Mouse (Mus musculus): ENCODE measurements around the gene 1700088E04Rik. TPM values are rescaled to one million over a fixed set of nuclear protein-coding genes. Genes with fewer than 3 reads are reported as not detected.

The 1700088E04Rik gene
- polyA plus RNA-seq, 1 experiment from 2014 or later = 13.5 TPM

DNA sequence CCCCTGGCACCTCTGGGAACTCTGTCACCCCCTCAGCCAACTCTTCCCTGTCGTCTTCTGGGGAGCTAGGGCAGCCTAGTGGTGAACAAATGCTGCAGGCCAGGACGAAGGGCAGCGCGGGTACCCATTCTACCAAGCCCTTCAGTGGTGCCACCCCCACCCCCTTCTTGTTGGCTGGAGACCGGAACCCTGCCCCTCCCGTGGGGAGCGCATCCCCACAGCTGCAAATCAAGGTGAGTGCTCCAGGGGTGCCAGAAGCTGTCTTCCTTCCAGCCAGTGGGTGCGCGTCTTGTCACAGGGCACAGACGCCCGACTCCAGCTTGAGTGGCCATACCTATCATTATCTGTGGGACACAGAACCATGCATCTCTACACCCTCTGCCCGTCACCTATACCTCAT, 14.0 kb downstream of the 1700088E04Rik start:
- H3K4me1 ChIP-seq (replicated peaks; ENCODE audit: control insufficient read depth, insufficient read depth, low read length) = no peaks in the 10 kb centered on the region
- H3K4me3 ChIP-seq (ENCODE audit: low read depth, low read length) = no peak overlapping the region
- ATAC-seq (ENCODE audit: low FRiP score) (no peak), DNase-seq (ENCODE audit: low spot score) (no peak)
- no peaks in the 10 kb centered on the region for H3K9me3 ChIP-seq (ENCODE audit: control insufficient read depth, low read length)
- H3K27me3 ChIP-seq (ENCODE audit: control insufficient read depth, insufficient read depth, low read length) = no peaks in the 10 kb centered on the region
- no peak overlapping the region for H3K9ac ChIP-seq (ENCODE audit: low read depth, low read length)
- H3K36me3 ChIP-seq (ENCODE audit: control insufficient read depth, insufficient read depth, low read length) = peaks cover 4% of the 10 kb centered on the region; the same call in 1 of the 2 replicates
- 95% methylated on average over 12 of the region's 12 CpGs for WGBS
- H3K27ac ChIP-seq (ENCODE audit: low read depth, low read length) = no peak overlapping the region
- no peak overlapping the region for H3K4me2 ChIP-seq (replicated peaks; ENCODE audit: low read depth, low read length)

DNA sequence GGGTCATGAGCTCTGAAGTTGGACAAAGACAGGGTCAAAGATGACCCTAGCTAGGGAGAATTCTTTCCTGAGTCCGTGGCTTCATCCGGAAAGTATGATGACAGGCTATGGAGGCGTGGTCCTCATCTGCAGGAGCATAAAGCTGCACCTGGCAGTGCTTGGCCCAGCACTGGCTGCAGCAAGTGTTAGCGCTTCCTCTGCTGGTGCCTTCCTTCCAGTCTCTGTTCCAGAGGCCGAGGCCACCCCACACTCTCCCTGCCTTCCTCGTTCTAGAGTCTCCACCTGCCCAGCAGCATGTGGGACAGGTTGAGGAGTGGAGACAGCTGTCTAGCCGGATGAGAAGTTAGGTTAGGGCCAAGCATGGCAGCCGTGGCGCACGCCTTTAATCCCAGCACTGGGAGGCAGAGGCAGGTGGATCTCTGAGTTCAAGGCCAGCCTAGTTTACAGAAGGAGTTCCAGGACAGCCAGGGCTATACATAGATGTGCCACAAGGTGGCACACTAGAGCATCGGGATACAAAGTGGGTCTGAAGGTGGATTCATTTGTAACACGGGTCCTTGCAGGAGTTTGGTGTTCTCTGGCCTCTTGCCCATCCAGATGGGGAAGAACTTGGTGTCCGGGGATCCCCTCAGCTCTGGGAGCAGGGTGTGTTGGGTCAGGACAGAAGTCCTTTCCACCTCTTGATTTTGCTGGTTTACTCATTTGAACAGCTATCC, 14.7 kb downstream of the 1700088E04Rik start:
- Histone ChIP-seq H3K27me3 (ENCODE audit: control insufficient read depth, insufficient read depth, low read length) (no peaks in the 10 kb centered on the region), H3K4me3 (ENCODE audit: low read depth, low read length) (no peak overlapping the region), H3K27ac (ENCODE audit: low read depth, low read length) (no peak overlapping the region), H3K4me2 (replicated peaks; ENCODE audit: low read depth, low read length) (no peak overlapping the region), H3K9ac (ENCODE audit: low read depth, low read length) (no peak overlapping the region), H3K9me3 (ENCODE audit: control insufficient read depth, low read length) (no peaks in the 10 kb centered on the region), H3K4me1 (replicated peaks; ENCODE audit: control insufficient read depth, insufficient read depth, low read length) (no peaks in the 10 kb centered on the region), H3K36me3 (ENCODE audit: control insufficient read depth, insufficient read depth, low read length) (peaks cover 4% of the 10 kb centered on the region; the same call in 1 of the 2 replicates)
- DNase-seq (ENCODE audit: low spot score) = peak; percentile 68
- no peak for ATAC-seq (ENCODE audit: low FRiP score)
- WGBS = 87% methylated on average over 13 of the region's 13 CpGs

DNA sequence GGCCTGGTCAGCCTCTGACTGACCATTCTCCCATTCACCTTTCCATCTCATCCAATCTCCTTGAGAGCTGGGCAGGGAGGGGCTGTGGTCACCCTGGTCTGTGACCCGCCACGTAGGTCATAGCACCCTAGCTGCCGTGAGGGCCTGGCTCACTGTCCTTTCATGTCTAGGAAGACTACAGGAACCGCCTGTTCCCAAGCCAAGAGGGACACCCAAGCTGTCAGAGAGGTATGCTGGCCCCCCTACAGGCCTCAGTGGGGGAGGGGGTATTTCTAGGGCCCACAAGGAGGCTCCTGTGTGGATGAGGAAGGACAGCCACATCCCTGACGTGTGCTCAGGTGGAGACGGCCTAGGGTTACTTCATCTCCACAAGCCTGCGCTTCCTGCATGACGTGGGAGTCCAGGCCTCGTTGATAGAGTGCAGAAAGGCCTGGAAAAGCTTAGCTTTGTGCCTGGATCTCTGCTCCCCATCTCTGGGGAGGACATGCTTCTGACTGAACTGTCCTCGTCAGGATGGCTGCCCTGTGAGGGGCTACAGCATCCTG, 16.6 kb downstream of the 1700088E04Rik start:
- 84% methylated on average over 10 of the region's 10 CpGs for WGBS
- Histone ChIP-seq H3K36me3 (ENCODE audit: control insufficient read depth, insufficient read depth, low read length) (peaks cover 4% of the 10 kb centered on the region; the same call in 1 of the 2 replicates), H3K4me3 (ENCODE audit: low read depth, low read length) (no peak overlapping the region), H3K4me2 (replicated peaks; ENCODE audit: low read depth, low read length) (no peak overlapping the region), H3K9ac (ENCODE audit: low read depth, low read length) (no peak overlapping the region), H3K4me1 (replicated peaks; ENCODE audit: control insufficient read depth, insufficient read depth, low read length) (no peaks in the 10 kb centered on the region), H3K27ac (ENCODE audit: low read depth, low read length) (no peak overlapping the region), H3K27me3 (ENCODE audit: control insufficient read depth, insufficient read depth, low read length) (no peaks in the 10 kb centered on the region), H3K9me3 (ENCODE audit: control insufficient read depth, low read length) (no peaks in the 10 kb centered on the region)
- ATAC-seq (ENCODE audit: low FRiP score) = no peak
- no peak for DNase-seq (ENCODE audit: low spot score)

DNA sequence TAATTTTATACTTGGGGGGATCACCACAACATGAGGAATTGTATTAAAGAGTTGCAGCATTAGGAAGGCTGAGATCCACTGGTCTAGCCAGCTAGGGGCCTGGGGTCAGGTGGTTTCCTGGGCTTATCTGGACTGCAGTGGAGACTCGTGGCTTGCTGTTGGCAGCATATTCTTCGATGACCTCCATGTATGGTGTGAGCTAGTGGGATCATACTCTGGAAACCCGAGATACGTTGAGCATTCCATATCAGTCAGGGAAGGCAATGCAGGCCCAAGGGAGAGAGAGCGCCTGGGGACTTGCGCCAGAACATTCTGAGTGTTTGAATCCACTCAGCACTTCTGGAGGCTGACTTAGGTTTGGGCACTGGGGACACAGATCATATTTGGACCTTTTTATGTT, 17.3 kb downstream of the 1700088E04Rik start:
- H3K36me3 ChIP-seq (ENCODE audit: control insufficient read depth, insufficient read depth, low read length) = peaks cover 4% of the 10 kb centered on the region; the same call in 1 of the 2 replicates
- DNase-seq (ENCODE audit: low spot score) (no peak), ATAC-seq (ENCODE audit: low FRiP score) (no peak)
- H3K27ac ChIP-seq (ENCODE audit: low read depth, low read length) = no peak overlapping the region
- no peak overlapping the region for H3K4me2 ChIP-seq (replicated peaks; ENCODE audit: low read depth, low read length)
- H3K9ac ChIP-seq (ENCODE audit: low read depth, low read length) = no peak overlapping the region
- H3K4me1 ChIP-seq (replicated peaks; ENCODE audit: control insufficient read depth, insufficient read depth, low read length) = no peaks in the 10 kb centered on the region
- no peaks in the 10 kb centered on the region for H3K9me3 ChIP-seq (ENCODE audit: control insufficient read depth, low read length)
- no peak overlapping the region for H3K4me3 ChIP-seq (ENCODE audit: low read depth, low read length)
- WGBS = 86% methylated on average over 6 of the region's 6 CpGs
- H3K27me3 ChIP-seq (ENCODE audit: control insufficient read depth, insufficient read depth, low read length) = no peaks in the 10 kb centered on the region

DNA sequence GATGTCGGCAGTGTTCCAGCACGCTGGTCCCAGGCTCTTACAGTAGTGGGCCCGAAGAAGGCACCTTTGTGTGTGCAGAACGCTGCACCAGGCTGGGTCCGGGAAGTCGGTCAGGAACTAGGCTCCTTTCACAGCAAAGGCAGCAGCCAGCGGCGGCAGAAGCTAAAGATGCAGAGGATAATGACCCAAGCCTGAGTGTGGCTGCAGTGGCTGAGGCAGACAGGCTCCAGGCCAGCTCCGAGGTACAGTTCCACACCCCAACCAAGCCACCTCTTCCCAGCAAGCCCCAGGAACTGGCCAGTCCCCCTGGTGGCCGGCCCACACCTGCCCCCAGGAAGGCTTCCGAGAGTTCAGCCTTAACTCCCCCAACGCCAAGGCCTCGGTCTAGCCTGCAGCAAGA, 18.5 kb downstream of the 1700088E04Rik start:
- Histone ChIP-seq H3K9me3 (ENCODE audit: control insufficient read depth, low read length) (no peaks in the 10 kb centered on the region), H3K9ac (ENCODE audit: low read depth, low read length) (no peak overlapping the region), H3K4me3 (ENCODE audit: low read depth, low read length) (no peak overlapping the region), H3K27ac (ENCODE audit: low read depth, low read length) (no peak overlapping the region), H3K4me1 (replicated peaks; ENCODE audit: control insufficient read depth, insufficient read depth, low read length) (no peaks in the 10 kb centered on the region), H3K27me3 (ENCODE audit: control insufficient read depth, insufficient read depth, low read length) (no peaks in the 10 kb centered on the region), H3K36me3 (ENCODE audit: control insufficient read depth, insufficient read depth, low read length) (no peaks in the 10 kb centered on the region; the same call in 1 of the 2 replicates), H3K4me2 (replicated peaks; ENCODE audit: low read depth, low read length) (no peak overlapping the region)
- 78% methylated on average over 13 of the region's 13 CpGs for WGBS
- DNase-seq (ENCODE audit: low spot score) (no peak), ATAC-seq (ENCODE audit: low FRiP score) (no peak)

DNA sequence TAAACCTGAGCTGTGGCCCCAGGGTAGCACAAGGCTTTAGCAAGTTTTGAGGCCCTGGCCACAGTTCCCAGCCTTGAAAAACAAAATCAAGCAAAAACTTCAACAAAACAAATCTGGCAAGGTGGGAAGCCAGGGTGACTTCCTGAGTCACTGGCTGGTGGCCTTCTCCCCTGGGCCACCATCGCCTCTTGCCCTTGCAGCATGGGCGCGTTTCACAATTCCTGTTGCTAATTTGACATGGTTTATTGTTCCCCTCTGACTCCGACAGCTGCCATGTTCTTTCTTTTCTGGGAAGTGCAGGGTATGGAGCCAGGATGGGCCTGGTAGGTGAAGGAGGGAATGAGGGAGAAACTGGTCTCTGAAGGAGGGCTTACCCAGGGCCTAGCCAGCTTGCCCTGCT, 18.9 kb downstream of the 1700088E04Rik start:
- Histone ChIP-seq H3K9me3 (ENCODE audit: control insufficient read depth, low read length) (no peaks in the 10 kb centered on the region), H3K27me3 (ENCODE audit: control insufficient read depth, insufficient read depth, low read length) (no peaks in the 10 kb centered on the region), H3K27ac (ENCODE audit: low read depth, low read length) (no peak overlapping the region), H3K4me1 (replicated peaks; ENCODE audit: control insufficient read depth, insufficient read depth, low read length) (no peaks in the 10 kb centered on the region), H3K4me3 (ENCODE audit: low read depth, low read length) (no peak overlapping the region), H3K4me2 (replicated peaks; ENCODE audit: low read depth, low read length) (no peak overlapping the region), H3K9ac (ENCODE audit: low read depth, low read length) (no peak overlapping the region), H3K36me3 (ENCODE audit: control insufficient read depth, insufficient read depth, low read length) (no peaks in the 10 kb centered on the region)
- ATAC-seq (ENCODE audit: low FRiP score) (no peak), DNase-seq (ENCODE audit: low spot score) (no peak)
- 68% methylated on average over 4 of the region's 4 CpGs for WGBS

DNA sequence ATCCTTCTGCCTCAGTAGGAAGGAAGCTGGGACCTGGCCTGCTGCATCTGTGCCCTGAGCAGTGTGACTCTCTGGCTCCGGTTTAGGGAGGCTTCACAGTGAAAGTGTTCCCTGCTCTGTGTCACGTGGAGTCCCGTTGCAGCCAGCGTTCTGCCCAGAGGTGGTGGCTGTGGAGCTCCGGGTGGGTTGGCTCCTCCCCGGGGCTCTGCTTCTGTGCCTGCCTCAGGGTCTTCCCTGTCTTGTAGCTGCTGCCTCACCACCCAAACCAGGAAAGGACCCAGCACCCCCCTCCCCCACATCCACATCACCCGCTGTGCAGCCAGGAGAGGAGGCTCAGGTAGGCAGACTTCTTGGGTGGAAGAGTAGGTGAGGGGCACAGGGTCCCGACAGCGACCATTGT, 21.6 kb downstream of the 1700088E04Rik start:
- Histone ChIP-seq H3K9me3 (ENCODE audit: control insufficient read depth, low read length) (no peaks in the 10 kb centered on the region), H3K4me3 (ENCODE audit: low read depth, low read length) (no peak overlapping the region), H3K4me2 (replicated peaks; ENCODE audit: low read depth, low read length) (no peak overlapping the region), H3K9ac (ENCODE audit: low read depth, low read length) (no peak overlapping the region), H3K27me3 (ENCODE audit: control insufficient read depth, insufficient read depth, low read length) (no peaks in the 10 kb centered on the region), H3K4me1 (replicated peaks; ENCODE audit: control insufficient read depth, insufficient read depth, low read length) (no peaks in the 10 kb centered on the region), H3K27ac (ENCODE audit: low read depth, low read length) (no peak overlapping the region), H3K36me3 (ENCODE audit: control insufficient read depth, insufficient read depth, low read length) (no peaks in the 10 kb centered on the region)
- ATAC-seq (ENCODE audit: low FRiP score) (no peak), DNase-seq (ENCODE audit: low spot score) (no peak)
- WGBS = 82% methylated on average over 9 of the region's 9 CpGs

DNA sequence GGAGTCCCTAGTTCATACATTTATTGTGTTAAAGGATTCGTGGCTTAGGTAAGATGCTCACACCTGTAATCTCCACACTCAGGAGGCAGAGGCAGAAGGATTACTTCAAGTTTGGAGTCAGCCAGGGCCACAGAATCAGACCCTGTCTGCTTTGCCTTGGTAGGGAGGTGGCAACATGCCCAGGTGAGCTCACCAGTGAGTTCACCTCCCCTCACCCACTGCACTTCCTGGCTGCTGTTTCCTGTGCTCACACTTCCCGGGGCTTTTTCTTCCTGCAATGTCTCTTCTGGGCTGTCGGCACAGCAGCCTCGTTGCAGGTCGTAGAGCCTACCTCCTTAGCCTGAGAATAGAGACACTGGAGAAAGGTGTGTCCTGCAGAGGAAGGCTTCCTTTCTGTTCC, 25.8 kb downstream of the 1700088E04Rik start:
- ATAC-seq (ENCODE audit: low FRiP score) (no peak), DNase-seq (ENCODE audit: low spot score) (no peak)
- Histone ChIP-seq H3K27me3 (ENCODE audit: control insufficient read depth, insufficient read depth, low read length) (no peaks in the 10 kb centered on the region), H3K4me1 (replicated peaks; ENCODE audit: control insufficient read depth, insufficient read depth, low read length) (no peaks in the 10 kb centered on the region), H3K9me3 (ENCODE audit: control insufficient read depth, low read length) (no peaks in the 10 kb centered on the region), H3K4me2 (replicated peaks; ENCODE audit: low read depth, low read length) (no peak overlapping the region), H3K9ac (ENCODE audit: low read depth, low read length) (no peak overlapping the region), H3K36me3 (ENCODE audit: control insufficient read depth, insufficient read depth, low read length) (no peaks in the 10 kb centered on the region), H3K27ac (ENCODE audit: low read depth, low read length) (no peak overlapping the region), H3K4me3 (ENCODE audit: low read depth, low read length) (no peak overlapping the region)
- WGBS = 71% methylated on average over 5 of the region's 5 CpGs

DNA sequence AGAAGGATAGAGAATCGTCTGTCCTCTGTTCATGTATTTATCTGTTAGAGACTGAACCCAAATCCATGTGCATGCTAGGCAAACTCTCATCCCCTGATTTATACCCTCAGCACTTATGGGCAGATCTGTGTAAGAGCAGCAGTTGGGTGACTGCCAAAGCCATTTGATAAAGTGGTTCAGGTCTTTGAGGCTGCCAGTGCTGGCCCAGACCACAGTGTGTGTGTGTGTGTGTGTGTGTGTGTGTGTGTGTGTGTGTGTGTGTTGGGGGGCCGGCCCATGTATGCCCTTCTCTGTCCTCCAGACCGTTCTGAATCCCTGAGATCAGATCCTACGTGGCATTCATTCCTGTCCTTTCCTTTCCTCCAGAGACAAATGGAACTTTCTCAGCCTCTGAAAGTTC, 29.3 kb downstream of the 1700088E04Rik start:
- H3K27me3 ChIP-seq (ENCODE audit: control insufficient read depth, insufficient read depth, low read length) = peaks cover 3% of the 10 kb centered on the region; the same call in 1 of the 2 replicates
- ATAC-seq (ENCODE audit: low FRiP score) = no peak
- DNase-seq (ENCODE audit: low spot score) = no peak
- no peak overlapping the region for H3K4me2 ChIP-seq (replicated peaks; ENCODE audit: low read depth, low read length)
- H3K4me3 ChIP-seq (ENCODE audit: low read depth, low read length) = no peak overlapping the region
- WGBS = 90% methylated on average over 3 of the region's 4 CpGs
- no peak overlapping the region for H3K27ac ChIP-seq (ENCODE audit: low read depth, low read length)
- peaks cover 5% of the 10 kb centered on the region; the same call in 1 of the 2 replicates for H3K4me1 ChIP-seq (replicated peaks; ENCODE audit: control insufficient read depth, insufficient read depth, low read length)
- H3K9me3 ChIP-seq (ENCODE audit: control insufficient read depth, low read length) = no peaks in the 10 kb centered on the region
- no peaks in the 10 kb centered on the region for H3K36me3 ChIP-seq (ENCODE audit: control insufficient read depth, insufficient read depth, low read length)
- no peak overlapping the region for H3K9ac ChIP-seq (ENCODE audit: low read depth, low read length)
